Mouse (Mus musculus) midbrain, embryonic 11.5 days (tissue): ENCODE data around the gene 4931409K22Rik. TPM values are rescaled to one million over a fixed set of nuclear protein-coding genes. Genes with fewer than 3 reads are reported as not detected.
"Not testable (repeated sequence)": the region's sequence is repeated elsewhere in the genome, so short reads cannot be mapped to it uniquely, and the experiment has no call there.

ENCODE experiments used
- ATAC-seq: fragments of 200-750 bp; cut with Nextera tagmentation; 2 replicates; pipeline ENCODE4 v1.8.0; 2017; ENCODE audit warnings: moderate TSS enrichment, moderate library complexity; ENCODE audit not compliant: low FRiP score
- DNase-seq: peaks from one replicate; pipeline ENCODE4 v3.0.0; 2015; ENCODE audit warnings: low spot score; ENCODE audit errors: missing footprints
- H3K27ac ChIP-seq: fragments of 300-500 bp; sonication (generic); 2 replicates; pipeline ENCODE4 v1.5.1; 2014; ENCODE audit warnings: low read depth, low read length
- H3K27me3 ChIP-seq: fragments of 300-500 bp; sonication (generic); 2 replicates; pipeline ENCODE4 v1.6.1; 2014; ENCODE audit warnings: mild to moderate bottlenecking, low read length, moderate library complexity, mixed read lengths; ENCODE audit not compliant: control insufficient read depth, insufficient read depth
- H3K36me3 ChIP-seq: fragments of 300-500 bp; sonication (generic); 2 replicates; pipeline ENCODE4 v1.6.1; 2014; ENCODE audit warnings: mild to moderate bottlenecking, low read length, moderate library complexity, mixed read lengths; ENCODE audit not compliant: control insufficient read depth, insufficient read depth
- H3K4me1 ChIP-seq: fragments of 300-500 bp; sonication (generic); 2 replicates; pipeline ENCODE4 v1.6.1; 2014; ENCODE audit warnings: low read length; ENCODE audit not compliant: control insufficient read depth, insufficient read depth
- H3K4me2 ChIP-seq: fragments of 300-500 bp; sonication (generic); 2 replicates; pipeline ENCODE4 v1.6.1; 2014; ENCODE audit warnings: mild to moderate bottlenecking, moderate library complexity
- H3K4me3 ChIP-seq: fragments of 300-500 bp; sonication (generic); 2 replicates; pipeline ENCODE4 v1.5.1; 2014; ENCODE audit warnings: low read depth, low read length
- H3K9ac ChIP-seq: fragments of 300-500 bp; sonication (generic); 2 replicates; pipeline ENCODE4 v1.6.1; 2014; ENCODE audit warnings: low read length
- H3K9me3 ChIP-seq: fragments of 300-500 bp; sonication (generic); 2 replicates; pipeline ENCODE4 v1.6.1; 2016; ENCODE audit warnings: low read length; ENCODE audit not compliant: control insufficient read depth
- WGBS: fragments of 180-500 bp; shearing (Covaris S2); extraction: QIAGEN DNeasy Blood & Tissue Kit; methylation state at CpG from one replicate; pipeline ENCODE4 v1.1.7; 2014; 5-methylcytosine and 5-hydroxymethylcytosine counted together
- polyA plus RNA-seq: library from polyadenylated mRNA; unstranded; fragments of >200 nt; fragmentation: Nextera tagmentation; extraction: Ambion mirVana; gene quantifications from 2 replicates; pipeline ENCODE4 v1.2.1, GENCODE M21; 2014

Gene 4931409K22Rik
- polyA plus RNA-seq, 1 experiment from 2014 or later: not detected

DNA sequence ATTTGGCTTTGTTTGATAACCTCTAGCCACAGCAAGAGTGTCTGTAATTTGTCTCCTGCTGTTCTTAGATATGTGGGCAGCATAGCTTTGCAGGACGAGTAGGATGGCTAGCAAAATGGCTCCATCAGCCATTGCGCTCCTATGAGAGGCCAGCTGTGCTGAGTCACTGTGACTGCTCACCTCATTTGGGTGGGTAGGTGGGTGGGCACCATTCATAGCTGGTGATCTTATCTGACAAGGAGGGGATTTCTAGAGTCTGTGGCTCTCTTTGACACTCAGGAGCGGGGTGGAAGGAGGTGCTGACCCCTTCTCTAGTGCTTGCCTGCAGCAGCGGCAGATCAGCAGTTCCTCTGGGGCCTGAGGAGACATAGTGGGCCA is 30.6 kb upstream of the 4931409K22Rik start:
- Histone ChIP-seq H3K27me3 (no peaks in the 10 kb centered on the region), H3K36me3 (peaks cover 8% of the 10 kb centered on the region), H3K4me3 (peak overlapping the region; percentile 73), H3K4me2 (peak overlapping the region; percentile 94), H3K9ac (peak overlapping the region; percentile 81), H3K9me3 (no peaks in the 10 kb centered on the region), H3K27ac (no peak overlapping the region), H3K4me1 (peaks cover 22% of the 10 kb centered on the region)
- WGBS: 36% methylated on average over 4 of the region's 4 CpGs
- ATAC-seq (peak; percentile 8; the same call in 1 of the 2 replicates), DNase-seq (peak; percentile 86)

DNA sequence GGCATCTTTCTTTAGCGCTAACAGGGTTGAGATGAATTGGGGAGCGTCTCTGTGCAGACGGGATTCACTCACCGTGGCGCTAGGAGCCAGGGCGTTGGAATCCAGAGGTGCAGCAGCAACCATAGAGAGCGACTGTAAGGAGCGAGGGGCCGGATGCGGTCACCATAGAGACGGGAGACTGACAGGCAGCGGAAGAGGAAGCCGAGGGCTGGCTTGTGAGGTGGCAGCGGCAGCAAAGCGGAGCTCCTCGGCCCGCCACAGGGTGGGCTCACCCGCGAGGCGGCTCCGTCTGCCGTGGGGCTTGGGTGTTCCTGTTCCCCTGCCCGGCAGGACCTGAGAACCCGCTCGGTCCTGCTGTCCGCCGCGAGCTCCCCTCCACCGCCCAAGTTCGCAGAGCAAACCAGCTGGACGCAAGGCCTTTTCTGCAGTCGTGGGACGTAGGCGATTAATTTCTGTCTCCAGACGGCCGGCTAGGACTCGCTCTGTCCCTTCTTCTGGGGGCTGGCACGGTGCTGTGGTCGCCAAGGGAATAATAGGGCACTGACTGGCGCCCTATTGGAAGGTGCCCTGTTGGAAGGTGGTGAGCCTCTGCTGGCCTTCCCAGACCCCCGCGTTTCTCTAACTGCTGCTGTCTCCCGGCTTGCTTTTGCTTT is 30.1 kb upstream of the 4931409K22Rik start, which contains the start of gene Chpf2:
Gene Chpf2, plus strand, starts transcription at position 195 of the 653 bp plus-strand sequence.
- WGBS: under 1% methylated on average over 37 of the region's 43 CpGs
- Histone ChIP-seq H3K27ac (no peak within 1 kb of the TSS), H3K27me3 (no peaks in the 10 kb centered on the region), H3K4me2 (peak within 1 kb of the TSS; percentile 94), H3K4me3 (peak within 1 kb of the TSS; percentile 73), H3K36me3 (peaks cover 5% of the 10 kb centered on the region; the same call in 1 of the 2 replicates), H3K4me1 (peaks cover 18% of the 10 kb centered on the region), H3K9me3 (no peaks in the 10 kb centered on the region), H3K9ac (peak within 1 kb of the TSS; percentile 81)
- DNase-seq (peak; percentile 96), ATAC-seq (peak; percentile 88)

DNA sequence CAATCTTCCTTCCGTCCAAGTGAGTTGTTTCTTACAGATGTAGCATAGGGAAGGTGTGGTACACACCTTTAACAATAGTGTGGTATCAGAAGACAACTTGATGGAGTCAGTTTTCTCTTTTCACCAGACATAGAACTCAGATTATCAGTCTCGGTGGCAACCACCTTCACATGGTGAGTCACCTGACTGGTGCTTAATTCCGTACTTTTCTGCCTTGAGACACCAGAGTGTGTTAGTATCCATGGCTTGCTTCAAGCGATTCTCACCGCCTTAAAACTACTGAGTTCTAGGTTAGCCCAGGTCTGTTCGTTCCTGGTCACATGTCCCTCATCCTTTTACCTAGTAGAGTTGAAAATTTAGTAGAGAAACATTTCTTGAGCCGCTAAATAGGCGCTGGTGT is 29.5 kb upstream of the 4931409K22Rik start:
- WGBS: 10% methylated on average over 8 of the region's 8 CpGs
- DNase-seq (peak; percentile 87), ATAC-seq (peak; percentile 14; the same call in 1 of the 2 replicates)
- Histone ChIP-seq H3K4me3 (peak overlapping the region; percentile 73), H3K36me3 (no peaks in the 10 kb centered on the region), H3K27ac (no peak overlapping the region), H3K9me3 (no peaks in the 10 kb centered on the region), H3K4me1 (peaks cover 15% of the 10 kb centered on the region), H3K27me3 (no peaks in the 10 kb centered on the region), H3K4me2 (peak overlapping the region; percentile 94), H3K9ac (peak overlapping the region; percentile 81)

DNA sequence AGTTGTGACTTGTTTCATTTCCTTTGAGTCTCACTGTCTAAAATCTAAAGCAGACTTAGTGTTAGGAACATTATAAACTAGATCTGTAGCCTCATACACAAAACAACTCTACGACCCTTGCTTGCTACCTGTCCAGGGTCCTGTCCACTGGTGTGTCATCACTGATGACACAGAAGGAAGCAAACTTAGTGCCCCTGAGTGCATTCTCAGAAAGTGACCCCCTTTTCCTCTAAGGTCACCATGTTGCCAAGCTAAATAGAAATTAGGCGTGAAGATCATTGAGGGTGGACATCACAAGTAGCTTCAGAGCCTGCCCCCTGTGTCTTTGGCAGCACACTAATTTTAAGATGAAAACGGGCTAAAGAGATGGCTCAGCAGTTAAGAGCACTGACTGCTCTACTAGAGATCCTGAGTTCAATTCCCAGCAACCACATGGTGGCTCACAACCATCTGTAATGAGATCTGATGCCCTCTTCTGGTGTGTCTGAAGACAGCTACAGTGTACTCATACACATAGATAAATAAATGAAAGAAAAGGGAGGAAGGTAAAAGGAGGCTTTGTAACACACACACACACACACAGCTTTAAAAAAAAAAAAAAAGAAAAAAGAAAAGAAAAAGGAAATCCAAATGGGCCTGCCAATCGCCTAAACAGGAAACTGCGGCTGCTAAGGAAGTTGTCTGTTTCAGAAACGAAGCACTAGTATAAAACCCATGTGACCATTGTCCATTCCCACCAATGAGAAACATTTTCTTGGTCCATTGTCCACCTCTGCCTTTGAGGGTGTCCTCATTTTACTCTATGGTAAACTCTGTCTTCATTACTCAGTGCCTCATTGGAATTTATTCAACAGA is 21.7 kb upstream of the 4931409K22Rik start:
- DNase-seq (peak; percentile 73), ATAC-seq (no peak)
- H3K9me3 ChIP-seq: no peaks in the 10 kb centered on the region
- no peak overlapping the region for H3K27ac ChIP-seq
- peak overlapping the region; percentile 84 for H3K4me3 ChIP-seq
- peak overlapping the region; percentile 57 for H3K4me2 ChIP-seq
- WGBS: 72% methylated on average over 6 of the region's 6 CpGs
- H3K36me3 ChIP-seq: peaks cover 9% of the 10 kb centered on the region; the same call in 1 of the 2 replicates
- H3K9ac ChIP-seq: peak overlapping the region; percentile 62; the same call in 1 of the 2 replicates
- H3K27me3 ChIP-seq: no peaks in the 10 kb centered on the region
- peaks cover 10% of the 10 kb centered on the region for H3K4me1 ChIP-seq

DNA sequence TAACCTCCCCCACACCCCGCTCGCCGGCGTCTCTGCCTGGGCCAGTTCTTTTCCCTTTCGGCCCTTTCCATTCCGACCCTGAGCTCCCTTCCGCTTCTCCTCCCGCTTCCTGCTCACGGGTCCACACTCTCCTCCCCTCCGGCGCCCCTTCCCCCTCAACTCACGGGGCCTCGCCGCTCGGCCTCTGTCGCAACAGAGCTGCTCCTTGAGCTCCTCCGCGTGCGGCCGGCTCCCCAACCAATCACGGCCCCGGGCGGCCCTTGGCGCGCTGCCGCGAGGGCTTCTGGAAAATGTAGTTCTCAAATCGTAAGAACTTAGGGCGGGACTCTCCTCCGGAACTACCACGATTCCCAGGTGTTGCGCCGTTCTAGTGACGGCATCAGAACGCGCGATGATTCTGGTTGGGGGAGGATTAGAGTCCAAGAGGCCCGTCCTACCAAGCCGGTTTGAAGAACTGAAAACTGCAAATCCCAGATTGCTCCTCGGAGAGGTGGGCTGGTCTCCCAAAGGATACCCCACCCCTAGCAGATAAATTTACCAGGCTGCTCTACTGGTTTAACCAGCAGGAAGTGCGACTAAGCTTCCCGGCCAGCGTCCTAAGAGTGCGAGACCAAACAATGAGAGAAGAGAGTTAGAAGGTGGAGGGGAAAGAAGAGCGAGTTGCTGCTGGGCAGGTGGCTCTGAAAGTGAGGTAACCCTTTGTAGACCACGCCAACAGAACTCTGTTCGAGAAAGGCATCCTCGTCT is 20.7 kb upstream of the 4931409K22Rik start, which contains the start of gene Abcf2:
Gene Abcf2, minus strand, starts transcription at position 285 of the 747 bp plus-strand sequence.
- peak within 1 kb of the TSS; percentile 84 for H3K4me3 ChIP-seq
- H3K27ac ChIP-seq: peak within 1 kb of the TSS; percentile 67
- H3K36me3 ChIP-seq: peaks cover 18% of the 10 kb centered on the region; the same call in 1 of the 2 replicates
- peak within 1 kb of the TSS; percentile 74 for H3K4me2 ChIP-seq
- peak; percentile 100 for DNase-seq
- no peaks in the 10 kb centered on the region for H3K27me3 ChIP-seq
- under 1% methylated on average over 48 of the region's 48 CpGs for WGBS
- H3K9me3 ChIP-seq: no peaks in the 10 kb centered on the region
- peaks cover 10% of the 10 kb centered on the region for H3K4me1 ChIP-seq
- peak; percentile 98 for ATAC-seq
- H3K9ac ChIP-seq: peak within 1 kb of the TSS; percentile 85

DNA sequence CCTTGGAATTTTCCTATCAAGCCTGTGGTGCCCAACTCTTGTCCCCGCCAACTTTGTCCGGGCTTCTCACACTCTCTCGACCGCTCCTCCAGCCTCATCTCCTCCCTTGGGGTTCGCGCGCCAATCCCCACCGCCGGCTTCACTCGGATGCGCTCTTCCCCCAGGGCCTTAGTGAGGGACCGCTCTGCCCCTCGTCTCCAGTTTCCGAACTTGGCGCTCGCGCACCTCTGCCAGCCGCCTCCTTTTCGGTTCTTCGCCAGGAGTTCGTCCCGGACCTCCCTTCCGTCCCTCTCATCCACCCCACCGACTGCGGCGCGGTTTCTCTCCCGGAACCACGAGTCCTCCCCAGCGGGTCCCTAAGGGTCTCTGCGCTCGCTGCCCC is 20.2 kb upstream of the 4931409K22Rik start:
- Histone ChIP-seq H3K27ac (peak overlapping the region; percentile 67), H3K4me2 (peak overlapping the region; percentile 74), H3K4me3 (peak overlapping the region; percentile 84), H3K36me3 (peaks cover 21% of the 10 kb centered on the region), H3K4me1 (peaks cover 10% of the 10 kb centered on the region), H3K9me3 (no peaks in the 10 kb centered on the region), H3K9ac (peak overlapping the region; percentile 85), H3K27me3 (no peaks in the 10 kb centered on the region)
- under 1% methylated on average over 32 of the region's 32 CpGs for WGBS
- peak; percentile 45 for ATAC-seq
- DNase-seq: no peak

DNA sequence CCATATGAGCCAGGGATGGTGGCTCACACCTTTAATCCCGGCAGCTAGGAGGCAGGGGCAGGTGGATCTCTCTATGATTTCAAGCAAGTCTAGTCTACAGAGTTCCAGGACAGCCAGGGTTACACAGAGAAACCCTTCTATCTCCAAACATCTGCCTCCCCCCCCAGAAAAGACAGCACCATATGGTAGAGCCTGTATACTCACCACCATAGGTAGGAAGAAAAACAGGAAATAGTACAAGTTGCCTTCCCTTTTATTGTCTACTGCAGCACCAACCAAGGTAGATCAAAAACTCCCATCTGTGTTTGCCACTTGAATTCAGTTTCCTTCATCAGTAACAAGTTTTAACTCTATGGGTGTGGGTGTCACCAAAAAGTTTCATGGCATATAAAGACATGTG is 19.3 kb upstream of the 4931409K22Rik start:
- Histone ChIP-seq H3K27me3 (no peaks in the 10 kb centered on the region), H3K9ac (no peak overlapping the region; the same call in 1 of the 2 replicates), H3K27ac (no peak overlapping the region), H3K4me2 (peak overlapping the region; percentile 74), H3K4me3 (peak overlapping the region; percentile 84; the same call in 1 of the 2 replicates), H3K9me3 (no peaks in the 10 kb centered on the region), H3K36me3 (peaks cover 26% of the 10 kb centered on the region), H3K4me1 (peaks cover 10% of the 10 kb centered on the region)
- peak; percentile 56 for DNase-seq
- no peak for ATAC-seq
- WGBS: 89% methylated on average over 1 of the region's 1 CpGs

DNA sequence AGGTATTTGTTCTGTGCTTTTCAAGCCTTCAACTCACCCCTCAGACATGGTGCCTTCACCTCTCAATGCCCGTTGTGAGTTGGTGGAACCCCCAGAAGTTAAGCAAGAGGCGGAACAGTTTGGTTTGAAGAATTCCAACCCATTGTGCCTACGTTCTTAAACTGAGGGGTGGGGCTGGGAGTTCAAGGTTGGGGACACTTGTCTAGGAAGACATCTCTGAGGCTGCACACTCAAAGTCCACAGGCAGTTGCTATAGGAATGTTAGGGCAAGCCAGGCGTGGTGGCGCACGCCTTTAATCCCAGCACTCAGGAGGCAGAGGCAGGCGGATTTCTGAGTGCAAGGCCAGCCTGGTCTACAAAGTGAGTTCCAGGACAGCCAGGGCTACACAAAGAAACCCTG is 1.3 kb downstream of the 4931409K22Rik start:
- 95% methylated on average over 7 of the region's 7 CpGs for WGBS
- ATAC-seq, H3K9ac ChIP-seq, H3K4me3 ChIP-seq, H3K36me3 ChIP-seq, H3K9me3 ChIP-seq, H3K4me2 ChIP-seq, H3K27ac ChIP-seq, H3K27me3 ChIP-seq, DNase-seq, H3K4me1 ChIP-seq: not testable (repeated sequence)
